Mouse (Mus musculus) gonadal fat pad, adult 2 months (tissue): ENCODE measurements around the gene Sar1b. TPM values are rescaled to one million over a fixed set of nuclear protein-coding genes. Genes with fewer than 3 reads are reported as not detected.
"Not testable (repeated sequence)": the region's sequence is repeated elsewhere in the genome, so short reads cannot be mapped to it uniquely, and the experiment has no call there.

ENCODE experiments used
- DNase-seq: peaks from one replicate; pipeline ENCODE4 v3.0.0-alpha.2; 2012; ENCODE audit warnings: low read depth
- polyA plus RNA-seq: library from polyadenylated mRNA; depleted of rRNA; stranded (reverse); fragments of >200 nt; gene quantifications from 2 replicates; pipeline ENCODE4 v1.2.3, GENCODE M21; 2012; rRNA removed

Sar1b gene
- polyA plus RNA-seq = 40.5 and 42.1 TPM in 2 replicates

DNA sequence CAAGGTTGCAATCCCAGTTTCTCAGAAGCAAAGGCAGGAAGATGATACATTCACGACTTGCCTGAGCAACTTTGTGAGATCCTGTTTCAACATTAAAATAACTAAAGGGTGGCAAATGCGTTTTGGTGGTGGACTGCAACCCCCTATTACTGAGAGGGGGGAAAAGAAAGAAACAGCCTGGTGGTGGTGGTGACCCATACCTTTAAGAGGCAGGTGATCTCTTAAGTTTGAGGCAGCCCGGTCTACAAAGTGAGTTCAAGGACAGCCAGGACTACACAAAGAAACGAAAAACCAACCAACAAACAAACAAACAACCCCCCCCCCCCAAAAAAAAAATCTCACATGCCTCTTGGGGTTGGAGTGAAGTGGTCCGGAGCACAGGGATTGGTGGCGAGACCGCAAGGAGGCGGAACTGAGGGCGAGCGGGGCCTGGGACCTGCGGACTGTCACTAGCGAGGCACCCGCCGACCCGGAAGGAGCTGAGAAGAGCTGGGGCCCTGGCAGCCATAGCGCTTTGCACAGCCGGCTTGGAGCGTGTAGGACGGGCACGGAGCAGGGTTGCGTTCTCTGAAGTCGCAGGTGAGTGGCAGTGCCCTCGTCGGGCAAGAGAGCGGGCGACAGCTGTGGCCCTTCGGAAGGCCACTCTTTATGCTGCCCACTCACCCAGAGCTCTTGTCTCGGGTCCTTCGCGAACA lies at the start of gene Sar1b, which contains the start of gene Sec24a:
Sar1b (plus strand) TSS at position 475 of the 695 bp plus-strand sequence.
Sec24a (minus strand) TSS at position 422 of the 695 bp plus-strand sequence.
- no peak for DNase-seq

DNA sequence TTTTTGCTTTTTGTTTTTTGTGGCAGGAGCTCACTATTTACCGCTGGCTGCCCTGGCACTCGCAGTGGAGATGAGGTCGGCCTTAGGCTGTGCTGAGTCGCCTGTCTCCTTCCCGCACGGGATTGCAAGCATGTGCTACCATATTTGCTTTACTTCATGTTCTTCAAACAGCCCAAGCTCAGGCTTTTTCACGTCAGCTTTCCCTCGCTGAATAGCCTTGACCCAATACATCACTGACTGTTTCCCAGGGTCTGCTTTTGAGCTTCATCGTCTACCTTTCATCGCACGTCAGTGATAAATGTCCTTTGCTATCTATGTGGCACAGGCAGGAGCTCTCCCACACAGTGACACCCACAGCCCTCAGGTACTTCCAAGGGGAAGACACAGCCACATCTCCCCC lies 42.4 kb upstream of the Sar1b start:
- no peak for DNase-seq

GRCm38 (mm10) chr11:51732883-51733282 lies 30.6 kb upstream of the Sar1b start:
- no peak for DNase-seq

- DNase-seq = not testable (repeated sequence)
Observed at GRCm38 (mm10) chr11:51734218-51734617, 29.3 kb upstream of the Sar1b start.

- no peak for DNase-seq
Observed at GRCm38 (mm10) chr11:51738651-51739403, 24.7 kb upstream of the Sar1b start.

- no peak for DNase-seq
Observed at GRCm38 (mm10) chr11:51740701-51741100, 22.8 kb upstream of the Sar1b start.

GRCm38 (mm10) chr11:51746096-51746495 lies 17.4 kb upstream of the Sar1b start:
- no peak for DNase-seq

- DNase-seq = not testable (repeated sequence)
Observed at GRCm38 (mm10) chr11:51751623-51752225, 11.8 kb upstream of the Sar1b start.

- no peak for DNase-seq
Observed at GRCm38 (mm10) chr11:51755621-51756311, 7.7 kb upstream of the Sar1b start.

DNA sequence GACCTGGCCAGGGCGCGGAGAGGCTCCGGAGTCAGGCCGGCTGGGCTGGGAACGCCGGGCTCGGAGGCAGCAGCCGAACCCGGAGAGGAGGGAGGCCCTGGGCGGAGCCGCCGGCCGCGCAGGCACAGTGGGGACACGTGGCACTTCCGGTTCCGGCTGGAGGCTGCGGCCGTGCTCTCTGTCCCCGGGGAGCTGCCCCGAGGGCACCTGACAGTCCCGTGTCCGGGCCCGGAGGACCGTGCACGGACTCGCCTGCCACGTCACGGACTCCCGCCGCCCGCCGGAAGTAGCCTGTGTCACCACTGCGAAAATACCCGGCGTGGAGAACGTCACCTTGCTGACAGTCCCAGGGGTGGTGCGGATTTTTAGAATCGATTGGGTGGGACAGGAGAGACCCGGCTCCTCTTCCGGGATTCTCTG lies 7.1 kb upstream of the Sar1b start:
- no peak for DNase-seq

DNA sequence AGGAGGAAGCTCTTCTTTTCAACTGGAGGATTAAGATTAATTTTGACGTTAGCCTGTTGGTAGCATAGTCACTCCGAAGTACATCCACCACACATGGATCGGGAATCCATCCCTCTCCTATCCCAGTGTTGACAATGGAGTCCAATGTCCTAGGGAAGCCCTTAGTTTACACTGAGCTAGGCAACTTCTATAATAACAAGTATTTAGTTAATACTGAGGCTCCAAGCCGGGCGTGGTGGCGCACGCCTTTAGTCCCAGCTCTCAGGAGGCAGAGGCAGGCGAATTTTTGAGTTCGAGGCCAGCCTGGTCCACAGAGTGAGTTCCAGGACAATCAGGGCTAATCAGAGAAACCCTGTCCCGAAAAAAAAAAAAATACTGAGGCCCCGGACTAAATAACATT lies 6.5 kb upstream of the Sar1b start:
- DNase-seq = no peak

GRCm38 (mm10) chr11:51757625-51758024 lies 5.9 kb upstream of the Sar1b start:
- no peak for DNase-seq

DNA sequence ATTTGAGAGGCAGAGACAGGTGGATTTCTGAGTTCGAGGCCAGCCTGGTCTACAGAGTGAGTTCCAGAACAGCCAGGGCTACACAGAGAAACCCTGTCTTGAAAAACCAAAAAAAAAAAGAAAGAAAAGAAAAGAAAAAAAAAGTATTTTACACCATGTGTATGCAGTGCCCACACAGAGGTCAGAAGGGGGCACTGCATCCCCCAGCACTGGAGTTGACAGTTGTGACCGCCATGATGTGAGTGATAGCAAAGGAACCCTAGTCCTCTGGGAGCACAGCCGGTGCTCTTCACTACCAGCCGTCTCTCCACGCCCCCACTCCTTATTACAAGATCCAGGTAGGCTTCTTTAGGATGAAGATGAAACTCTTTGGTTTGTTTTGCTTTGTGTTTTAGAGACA lies 5.3 kb upstream of the Sar1b start:
- not testable (repeated sequence) for DNase-seq

GRCm38 (mm10) chr11:51759251-51759650 lies 4.2 kb upstream of the Sar1b start:
- no peak for DNase-seq

- no peak for DNase-seq
Observed at GRCm38 (mm10) chr11:51759941-51760657, 3.4 kb upstream of the Sar1b start.

DNA sequence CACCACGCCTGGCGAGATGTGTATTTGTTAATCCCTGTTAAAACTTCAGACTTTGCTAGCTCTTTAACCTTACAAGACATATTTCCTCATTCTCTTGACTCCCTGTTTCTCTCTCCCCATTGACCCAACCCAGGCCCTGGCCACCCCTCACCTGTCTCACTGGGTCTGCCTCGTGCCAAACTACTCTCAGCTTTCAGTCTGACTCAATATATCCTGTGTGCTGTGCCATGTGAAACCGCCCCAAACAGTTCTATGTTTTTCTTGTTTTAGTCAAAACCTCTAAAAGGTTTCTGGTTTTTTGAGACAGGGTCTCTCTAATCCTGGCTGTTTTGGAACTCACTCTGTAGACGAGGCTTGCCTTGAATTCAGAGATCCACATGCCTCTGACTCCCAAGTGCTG lies 2.2 kb upstream of the Sar1b start:
- no peak for DNase-seq

- DNase-seq = no peak
Observed at GRCm38 (mm10) chr11:51763955-51764354, 468 bp downstream of the Sar1b start.

- no peak for DNase-seq
Observed at GRCm38 (mm10) chr11:51764816-51765215, 1.3 kb downstream of the Sar1b start.

- no peak for DNase-seq
Observed at GRCm38 (mm10) chr11:51767579-51768220, 4.2 kb downstream of the Sar1b start.

DNA sequence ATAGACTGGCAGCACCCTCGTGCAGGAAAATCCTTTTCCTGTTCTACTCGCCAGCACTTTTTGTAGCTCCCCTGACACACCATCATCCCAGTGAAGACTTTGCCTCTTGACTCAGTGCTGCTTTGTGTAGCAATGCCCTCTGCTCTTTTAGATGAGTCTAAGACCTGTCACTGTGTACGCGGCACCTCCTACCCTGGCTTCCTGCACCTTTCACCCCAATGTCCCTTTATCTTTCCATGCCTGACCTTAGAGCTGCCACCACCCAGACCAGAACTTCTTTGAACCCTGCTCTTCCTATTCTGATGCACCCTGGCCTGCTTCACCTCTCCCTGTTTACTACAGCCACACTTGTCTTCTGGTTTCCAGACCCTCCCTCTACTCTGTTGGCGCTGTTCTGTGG lies 4.8 kb downstream of the Sar1b start:
- DNase-seq = no peak

GRCm38 (mm10) chr11:51775507-51775906 lies 12.0 kb downstream of the Sar1b start:
- DNase-seq = no peak
